Mouse (Mus musculus): ENCODE measurements around the gene Gm3002.
"Not testable (repeated sequence)": the region's sequence is repeated elsewhere in the genome, so short reads cannot be mapped to it uniquely, and the experiment has no call there.

Gene Gm3002

GRCm38 (mm10) chr14:3809774-3810173 is at the start of gene Gm3002:
Gm3002 (plus strand) TSS chr14:3810074.
- DNase-seq (ENCODE audit: inconsistent age in 2 of 2, low spot score in 1 of 2), result not testable (repeated sequence)

- not testable (repeated sequence) for DNase-seq (ENCODE audit: inconsistent age in 2 of 2, low spot score in 1 of 2)
Observed at GRCm38 (mm10) chr14:3845945-3846344, 36.1 kb downstream of the Gm3002 start, which contains the start of gene Gm3033. Gm3033 (plus strand) TSS chr14:3846245.

GRCm38 (mm10) chr14:3883872-3884271 is 74.0 kb downstream of the Gm3002 start, which contains the start of gene Gm2916:
Gm2916 (plus strand) TSS chr14:3884172.
- not testable (repeated sequence) for DNase-seq (ENCODE audit: inconsistent age in 2 of 2, low spot score in 1 of 2)

DNA sequence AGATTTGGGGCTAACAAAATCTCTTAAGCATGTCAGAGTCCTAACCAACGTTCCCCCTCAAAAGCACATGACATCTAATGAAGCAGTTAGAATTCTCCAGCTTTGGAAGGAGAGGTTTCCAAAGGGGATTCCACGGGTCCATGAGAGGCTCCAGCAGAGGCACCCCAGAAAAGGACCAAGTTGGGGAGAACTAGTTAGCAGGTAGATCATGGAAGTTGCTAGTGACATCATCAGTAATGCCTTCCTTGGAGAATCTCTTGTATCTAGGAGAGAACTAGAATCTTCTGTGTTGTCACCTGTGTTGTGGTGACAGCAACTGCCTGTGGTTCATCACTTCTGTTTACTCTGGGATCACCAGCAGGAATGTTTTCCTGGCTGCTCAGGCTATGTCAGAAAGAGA is 121.6 kb downstream of the Gm3002 start, which contains the start of gene Gm3029:
Gm3029 (plus strand) TSS at position 301 of the 400 bp plus-strand sequence.
- not testable (repeated sequence) for DNase-seq (ENCODE audit: inconsistent age in 2 of 2, low spot score in 1 of 2)

DNA sequence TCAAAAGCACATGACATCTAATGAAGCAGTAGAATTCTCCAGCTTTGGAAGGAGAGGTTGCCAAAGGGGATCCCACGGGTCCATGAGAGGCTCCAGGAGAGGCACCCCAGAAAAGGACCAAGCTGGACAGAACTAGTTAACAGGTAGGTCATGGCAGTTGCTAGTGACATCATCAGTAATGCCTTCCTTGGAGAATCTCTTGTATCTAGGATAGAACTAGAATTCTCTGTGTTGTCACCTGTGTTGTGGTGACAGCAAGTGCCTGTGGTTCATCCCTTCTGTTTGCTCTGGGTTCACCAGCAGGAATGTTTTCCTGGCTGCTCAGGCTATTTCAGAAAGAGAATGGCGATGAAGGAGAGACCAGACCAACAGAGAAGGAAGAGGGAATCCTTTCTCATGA is 153.4 kb downstream of the Gm3002 start, which contains the start of gene Gm3095:
Gm3095 (plus strand) TSS at position 301 of the 400 bp plus-strand sequence.
- DNase-seq (ENCODE audit: inconsistent age in 2 of 2, low spot score in 1 of 2), result not testable (repeated sequence)

DNA sequence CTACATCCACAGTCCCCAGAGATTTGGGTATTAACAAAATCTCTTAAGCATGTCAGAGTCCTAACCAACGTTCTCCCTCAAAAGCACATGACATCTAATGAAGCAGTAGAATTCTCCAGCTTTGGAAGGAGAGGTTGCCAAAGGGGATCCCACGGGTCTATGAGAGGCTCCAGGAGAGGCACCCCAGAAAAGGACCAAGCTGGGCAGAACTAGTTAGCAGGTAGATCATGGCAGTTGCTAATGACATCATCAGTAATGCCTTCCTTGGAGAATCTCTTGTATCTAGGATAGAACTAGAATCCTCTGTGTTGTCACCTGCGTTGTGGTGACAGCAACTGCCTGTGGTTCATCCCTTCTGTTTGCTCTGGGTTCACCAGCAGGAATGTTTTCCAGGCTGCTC is 188.2 kb downstream of the Gm3002 start, which contains the start of gene Gm3099:
Gm3099 (plus strand) TSS at position 301 of the 400 bp plus-strand sequence.
- DNase-seq (ENCODE audit: inconsistent age in 2 of 2, low spot score in 1 of 2), result not testable (repeated sequence)
